Comparison of ENCODE assay signal across 10 mouse cellular contexts in genomic region chr10:76873948-76874347, GRCm38 (mm10).
DNase-seq lines count a peak whose midpoint lies in the region; ATAC-seq and TF ChIP-seq lines count a peak whose summit lies in the region.
"Had no signal": no experiment of that assay in that cellular context is flagged by ENCODE, and none has a peak within 500 bp of the region (broad histone marks: within the 10 kb centered on the region; RNA-seq: fewer than 3 reads in every experiment).

No protein-coding gene starts in this region.

- no peak overlapping the region for H3K9ac ChIP-seq in hindbrain, embryonic 16.5 days (ENCODE audit: low read depth, low read length)
- no peak overlapping the region for H3K9ac ChIP-seq in hindbrain, embryonic 11.5 days (ENCODE audit: low read depth, low read length)
- H3K9ac ChIP-seq: embryonic facial prominence, embryonic 12.5 days; neural tube, embryonic 12.5 days had no signal

- H3K27ac ChIP-seq in hindbrain, embryonic 16.5 days (ENCODE audit: low read depth, low read length): peak overlapping the region; percentile 44; the same call in 1 of the 2 replicates
- H3K27ac ChIP-seq in hindbrain, embryonic 11.5 days (ENCODE audit: low read depth, low read length): no peak overlapping the region
- peak overlapping the region; percentile 97 for H3K27ac ChIP-seq in cerebellum, adult 2 months (ENCODE audit: insufficient read depth, low read length)
- no peak overlapping the region for H3K27ac ChIP-seq in forebrain, embryonic 10.5 days
- H3K27ac ChIP-seq: embryonic facial prominence, embryonic 12.5 days; neural tube, embryonic 12.5 days had no signal

- H3K4me1 ChIP-seq in hindbrain, embryonic 16.5 days (ENCODE audit: control insufficient read depth, insufficient read depth, low read depth, low read length): peaks cover 2% of the 10 kb centered on the region; the same call in 1 of the 2 replicates
- H3K4me1 ChIP-seq in hindbrain, embryonic 11.5 days (replicated peaks; ENCODE audit: control insufficient read depth, insufficient read depth, low read length): no peaks in the 10 kb centered on the region
- H3K4me1 ChIP-seq in cerebellum, adult 2 months (ENCODE audit: control insufficient read depth, insufficient read depth, low read length): peaks cover 37% of the 10 kb centered on the region
- H3K4me1 ChIP-seq in forebrain, embryonic 10.5 days: peaks cover 5% of the 10 kb centered on the region; the same call in 1 of the 2 replicates
- H3K4me1 ChIP-seq: neural tube, embryonic 12.5 days had no signal

- H3K9me3 ChIP-seq in hindbrain, embryonic 16.5 days (ENCODE audit: control insufficient read depth, low read length): no peaks in the 10 kb centered on the region
- no peaks in the 10 kb centered on the region for H3K9me3 ChIP-seq in hindbrain, embryonic 11.5 days (ENCODE audit: control insufficient read depth, low read length)
- H3K9me3 ChIP-seq in forebrain, embryonic 10.5 days: no peaks in the 10 kb centered on the region
- H3K9me3 ChIP-seq: embryonic facial prominence, embryonic 12.5 days; neural tube, embryonic 12.5 days had no signal

- no peak overlapping the region for H3K4me3 ChIP-seq in hindbrain, embryonic 16.5 days (ENCODE audit: low read length)
- H3K4me3 ChIP-seq in hindbrain, embryonic 11.5 days (ENCODE audit: low read depth, low read length): no peak overlapping the region
- peak overlapping the region; percentile 23 for H3K4me3 ChIP-seq in cerebellum, adult 2 months (replicated peaks; ENCODE audit: insufficient read depth, low read depth, low read length)
- no peak overlapping the region for H3K4me3 ChIP-seq in forebrain, embryonic 10.5 days
- H3K4me3 ChIP-seq: embryonic facial prominence, embryonic 12.5 days; neural tube, embryonic 12.5 days had no signal

- H3K36me3 ChIP-seq in hindbrain, embryonic 16.5 days (ENCODE audit: control insufficient read depth, insufficient read depth, low read length): no peaks in the 10 kb centered on the region
- no peaks in the 10 kb centered on the region for H3K36me3 ChIP-seq in hindbrain, embryonic 11.5 days (ENCODE audit: control insufficient read depth, insufficient read depth, low read length)
- no peaks in the 10 kb centered on the region for H3K36me3 ChIP-seq in forebrain, embryonic 10.5 days (replicated peaks)
- H3K36me3 ChIP-seq: embryonic facial prominence, embryonic 12.5 days; neural tube, embryonic 12.5 days had no signal

- 72% methylated on average over 10 of the region's 10 CpGs for WGBS in hindbrain, embryonic 16.5 days
- WGBS in hindbrain, embryonic 11.5 days: 87% methylated on average over 10 of the region's 10 CpGs
- WGBS in cerebellum, adult 2 months: 11% methylated on average over 10 of the region's 10 CpGs
- WGBS in forebrain, embryonic 10.5 days: 92% methylated on average over 10 of the region's 10 CpGs

- peak; percentile 37; the same call in 1 of the 2 replicates for TF ChIP-seq CTCF in cerebellum, adult 2 months (IDR thresholded peaks at IDR 0.05; ENCODE audit: borderline replicate concordance, insufficient read depth, low read depth, low read length)

- H3K27me3 ChIP-seq in hindbrain, embryonic 16.5 days (replicated peaks; ENCODE audit: control insufficient read depth, insufficient read depth, low read length): no peaks in the 10 kb centered on the region
- H3K27me3 ChIP-seq in hindbrain, embryonic 11.5 days (ENCODE audit: control insufficient read depth, insufficient read depth, low read length): no peaks in the 10 kb centered on the region
- no peaks in the 10 kb centered on the region for H3K27me3 ChIP-seq in cerebellum, adult 2 months (ENCODE audit: control insufficient read depth, insufficient read depth, low read length)
- H3K27me3 ChIP-seq in forebrain, embryonic 10.5 days (ENCODE audit: poor library complexity, severe bottlenecking): no peaks in the 10 kb centered on the region
- H3K27me3 ChIP-seq: embryonic facial prominence, embryonic 12.5 days; neural tube, embryonic 12.5 days had no signal

- no peak overlapping the region for H3K4me2 ChIP-seq in hindbrain, embryonic 16.5 days (ENCODE audit: low read length)
- H3K4me2 ChIP-seq in hindbrain, embryonic 11.5 days (replicated peaks; ENCODE audit: low read depth, low read length): no peak overlapping the region
- H3K4me2 ChIP-seq: embryonic facial prominence, embryonic 12.5 days; neural tube, embryonic 12.5 days had no signal

- no peak for DNase-seq in hindbrain, embryonic 11.5 days (ENCODE audit: low spot score)
- DNase-seq in MN1 (ENCODE audit: low spot score): peak; percentile 89
- peak; percentile 71 to 85 for DNase-seq in cerebellum, adult 2 months
- DNase-seq in lung, postnatal 25 days (ENCODE audit: low spot score): peak; percentile 8
- DNase-seq in thymus, postnatal 25 days: no peak
- DNase-seq in forebrain, embryonic 10.5 days (ENCODE audit: extremely low spot score, low spot score): no peak
- DNase-seq: thymus, adult 2 months had no signal

- peak; percentile 11; the same call in 1 of the 2 replicates for TF ChIP-seq POLR2A in cerebellum, adult 2 months (IDR thresholded peaks at IDR 0.05; ENCODE audit: borderline replicate concordance, insufficient read depth, low read length)

- peak; percentile 20; the same call in 1 of the 2 replicates for ATAC-seq in hindbrain, embryonic 16.5 days
- no peak for ATAC-seq in hindbrain, embryonic 11.5 days (ENCODE audit: low FRiP score)

Comparison
In these comparisons a context has a peak if more than half of its experiments do, and no peak if none do; other contexts are left out.
1. H3K27ac ChIP-seq: peak in hindbrain, embryonic 16.5 days (single experiment) and cerebellum, adult 2 months (single experiment); none in hindbrain, embryonic 11.5 days (single experiment) and forebrain, embryonic 10.5 days (single experiment).
2. DNase-seq: peak in MN1 (single experiment), cerebellum, adult 2 months (2 of 2) and lung, postnatal 25 days (single experiment); none in hindbrain, embryonic 11.5 days (single experiment), thymus, postnatal 25 days (single experiment) and forebrain, embryonic 10.5 days (single experiment).